Mouse (Mus musculus) ovary, postnatal 14 days (tissue): ENCODE measurements around the gene Zfp467.
A peak's percentile ranks its signal among the peaks of the same experiment; 100 is the strongest.

Experiments
- DNase-seq: peaks from one replicate; pipeline ENCODE4 v3.0.0; 2022; ENCODE audit warnings: low spot score

Gene Zfp467

DNA sequence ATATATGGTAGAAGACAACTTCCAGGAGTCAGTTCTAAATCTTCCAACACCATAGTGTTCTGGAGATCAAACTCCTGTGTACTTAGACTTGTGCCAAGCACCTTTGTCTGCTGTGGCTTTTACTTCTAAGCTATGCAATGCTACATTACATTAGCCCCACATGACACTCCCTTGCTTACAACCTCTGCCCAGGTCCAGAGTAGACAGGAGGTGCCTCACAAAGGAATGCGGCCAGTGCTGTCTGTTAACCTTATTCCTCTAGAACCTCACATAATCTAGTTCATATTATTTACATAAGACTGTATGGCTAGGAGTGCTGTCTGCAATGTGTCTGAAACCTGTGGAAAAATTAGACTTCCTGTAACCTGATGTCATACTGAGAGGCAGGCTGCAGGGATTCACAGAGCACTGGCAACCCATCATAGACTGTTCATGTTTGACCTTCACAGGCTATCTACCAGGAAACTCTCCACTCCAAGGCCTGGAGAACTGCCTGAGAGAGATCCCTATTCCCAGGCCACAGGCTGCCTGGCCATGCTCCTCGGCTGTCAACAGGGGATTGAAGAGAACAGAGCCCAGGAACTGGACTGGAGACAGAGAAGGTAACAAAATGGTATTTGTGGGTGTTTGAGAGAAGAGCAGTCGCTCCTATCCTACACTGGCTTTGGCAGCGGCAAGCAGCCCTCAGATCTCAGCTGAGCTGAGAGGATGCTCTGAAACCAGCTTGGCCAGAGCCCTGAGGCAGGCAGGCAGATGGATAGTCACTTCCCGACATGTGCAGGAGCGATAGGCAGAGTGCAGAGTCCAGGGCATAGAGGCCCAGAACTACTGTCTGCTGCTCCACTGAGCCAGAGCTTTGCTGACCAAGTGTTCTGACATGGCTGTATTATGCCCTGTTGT, 34.2 kb downstream of the Zfp467 start:
- no peak for DNase-seq

- DNase-seq = no peak
Measured at GRCm38 (mm10) chr6:48410551-48410950, 35.1 kb downstream of the Zfp467 start.

DNA sequence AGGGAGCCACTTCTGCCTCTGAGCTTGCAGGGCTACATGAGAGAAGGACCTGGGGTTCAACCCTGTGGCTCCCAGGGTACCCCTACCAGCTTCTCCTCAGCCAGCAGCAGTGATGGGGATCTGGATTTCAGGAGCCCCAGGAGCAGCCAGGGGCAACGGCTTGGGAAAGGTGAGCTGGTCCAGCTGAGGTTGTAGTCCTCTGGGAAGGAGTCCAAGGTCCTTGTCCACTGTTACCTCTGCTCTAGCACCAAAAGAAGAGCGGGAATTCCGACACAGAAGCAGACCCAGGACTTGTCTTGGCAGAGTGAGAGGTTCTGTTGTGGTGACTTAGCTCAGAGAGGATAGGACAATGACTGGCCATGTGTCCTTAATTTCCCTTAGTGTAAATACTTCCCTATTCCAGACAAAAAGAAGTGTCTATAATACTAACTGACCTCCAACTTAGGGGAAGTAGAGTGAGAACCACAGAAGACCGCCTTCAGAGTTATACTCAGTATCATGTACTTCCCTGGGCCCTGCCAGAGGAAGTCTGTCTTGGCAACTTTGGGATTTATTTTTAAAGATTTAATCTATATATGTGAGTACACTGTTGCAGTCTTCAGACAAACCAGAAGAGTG, 35.8 kb downstream of the Zfp467 start:
- no peak for DNase-seq

- no peak for DNase-seq
Measured at GRCm38 (mm10) chr6:48404071-48404470, 41.6 kb downstream of the Zfp467 start.

- no peak for DNase-seq
Measured at GRCm38 (mm10) chr6:48399906-48400305, 45.7 kb downstream of the Zfp467 start.

DNA sequence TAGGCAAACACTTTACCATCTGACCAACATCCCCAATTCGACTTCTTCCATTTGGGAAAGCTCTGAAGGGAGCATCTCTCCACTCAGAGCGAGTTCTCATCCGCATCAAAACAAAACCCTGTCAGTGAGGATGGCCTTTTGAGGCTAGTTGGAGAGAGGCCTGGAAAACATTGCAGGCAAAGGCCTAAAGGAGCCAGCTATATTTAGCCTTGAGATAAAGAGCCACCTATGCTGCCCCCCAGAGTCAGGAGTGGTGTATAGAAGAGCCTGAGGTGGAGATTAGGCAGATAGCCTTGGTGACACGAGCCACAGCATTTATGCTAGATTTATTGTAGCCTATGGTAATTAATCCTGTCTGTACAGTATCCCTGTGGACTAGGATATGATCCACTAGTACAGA, 48.3 kb downstream of the Zfp467 start:
- no peak for DNase-seq

GRCm38 (mm10) chr6:48396686-48397085, 48.9 kb downstream of the Zfp467 start:
- no peak for DNase-seq

DNA sequence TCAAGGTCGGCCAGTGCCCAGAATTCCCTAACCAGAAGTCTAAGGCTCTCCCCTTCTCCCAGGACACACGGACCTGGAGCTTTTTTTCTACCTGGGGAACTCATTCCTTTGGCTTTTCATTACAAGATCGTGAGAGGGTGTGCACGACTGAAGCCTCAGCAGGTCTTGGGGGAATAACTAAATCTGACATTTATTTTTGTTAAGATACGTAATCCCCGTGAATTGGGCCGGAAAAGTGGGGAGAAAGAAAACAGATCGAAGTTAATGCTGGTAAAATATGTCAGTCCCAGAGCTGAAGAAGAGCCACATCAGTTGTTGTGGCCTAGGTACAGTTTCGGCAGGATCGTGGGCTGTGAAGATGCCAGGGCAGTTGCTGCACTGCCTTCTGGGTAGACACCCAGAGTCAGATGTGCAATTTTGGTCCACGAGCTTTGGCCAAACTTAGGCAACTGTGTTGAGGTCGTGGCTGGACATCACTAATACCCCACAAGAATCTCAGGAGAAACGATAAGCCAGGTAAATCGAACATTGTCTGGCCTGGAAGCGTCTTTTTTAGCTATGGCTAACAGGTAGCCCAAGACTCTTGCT, 49.5 kb downstream of the Zfp467 start:
- DNase-seq = no peak

DNA sequence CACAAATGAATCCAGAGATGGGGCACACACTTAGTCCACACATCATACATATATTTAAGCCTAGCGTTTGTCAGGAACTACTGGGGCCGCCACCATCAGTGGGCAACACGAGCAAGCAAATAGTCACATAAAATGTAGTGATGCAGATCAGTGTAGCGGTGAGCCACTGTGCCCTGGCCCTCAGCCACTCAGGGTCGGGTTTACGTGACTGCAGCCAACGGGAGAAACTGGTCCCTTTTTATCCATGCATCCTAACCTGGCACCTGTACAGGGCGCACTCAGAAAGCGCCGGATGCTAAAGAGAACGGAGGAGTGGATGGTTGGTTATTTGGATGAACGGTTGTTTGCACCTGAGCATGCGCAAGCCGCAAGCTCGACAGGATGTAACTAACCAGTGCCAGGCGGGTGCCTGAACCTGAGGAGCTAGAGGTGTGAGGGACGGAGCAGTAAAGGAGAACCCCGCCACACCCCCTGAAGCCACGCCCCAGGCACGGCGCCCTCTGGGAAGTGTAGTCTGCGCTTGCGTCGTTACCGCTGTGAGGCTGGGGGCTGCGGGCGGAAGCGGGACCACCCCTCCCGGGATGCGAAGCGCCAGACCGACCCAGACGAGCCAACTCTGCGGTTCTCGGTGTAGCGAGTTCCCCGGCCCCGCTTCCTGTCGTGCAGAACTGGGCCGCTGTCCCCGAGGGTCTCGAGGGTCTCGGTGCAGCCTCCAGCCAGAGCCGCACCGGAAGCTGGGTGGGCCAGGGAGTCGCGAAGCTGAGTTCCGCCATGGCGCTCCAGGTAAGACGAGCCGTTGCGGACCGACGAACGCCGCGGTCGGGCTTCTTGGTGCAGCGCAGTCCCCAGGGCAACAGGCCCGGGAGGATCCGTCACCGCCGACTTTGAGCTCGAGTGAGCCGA, 50.3 kb downstream of the Zfp467 start, which contains the start of gene Krba1:
Gene Krba1 (plus strand): TSS at position 482 of the 903 bp plus-strand sequence.
- DNase-seq = peak; percentile 68

DNA sequence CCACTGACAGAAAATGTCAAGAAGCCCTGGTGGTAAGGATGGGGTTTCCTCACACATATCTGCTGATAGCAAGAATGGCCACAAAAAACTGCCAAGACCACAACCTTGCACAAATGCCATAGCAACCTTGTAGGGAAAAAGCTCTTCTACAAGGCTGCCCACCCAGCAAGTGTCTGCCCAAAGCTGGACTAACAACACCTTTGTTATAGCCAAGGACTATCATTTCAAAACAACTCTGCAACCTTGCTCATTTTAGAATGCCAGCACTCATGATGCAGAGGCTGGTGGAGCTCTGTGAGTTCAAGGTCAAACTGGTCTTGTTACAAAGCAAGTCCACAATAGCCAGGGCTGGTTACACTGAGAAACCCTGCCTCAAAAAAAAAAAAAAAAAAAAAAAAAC, 51.8 kb downstream of the Zfp467 start:
- DNase-seq = no peak

DNA sequence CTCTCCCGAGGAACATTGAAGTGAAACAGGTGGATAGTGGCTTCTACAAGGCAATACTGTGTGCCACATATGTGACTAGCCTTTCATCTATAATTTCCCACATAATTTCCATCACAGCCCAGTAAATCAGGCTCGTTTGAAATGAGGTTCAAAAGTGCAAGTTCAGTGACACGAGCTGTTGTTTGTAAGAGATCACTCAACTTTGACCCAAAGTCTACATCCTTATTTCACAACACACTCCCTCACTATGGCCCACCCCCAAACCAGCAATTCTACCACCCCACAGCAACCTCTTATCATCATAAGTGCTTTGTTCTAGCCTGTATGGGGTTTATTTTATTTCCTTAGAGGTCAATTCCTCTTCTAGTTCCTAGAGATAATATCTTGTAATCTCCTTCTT, 57.4 kb downstream of the Zfp467 start:
- DNase-seq = no peak
